Mouse (Mus musculus) brain, adult 2 months (tissue): ENCODE results near the gene Tmem50b.
"Not testable (repeated sequence)": the region's sequence is repeated elsewhere in the genome, so short reads cannot be mapped to it uniquely, and the experiment has no call there.

Experiments
- DNase-seq: peaks from one replicate; pipeline ENCODE4 v3.0.0; 2011; ENCODE audit warnings: low read depth, low spot score

Tmem50b gene

DNA sequence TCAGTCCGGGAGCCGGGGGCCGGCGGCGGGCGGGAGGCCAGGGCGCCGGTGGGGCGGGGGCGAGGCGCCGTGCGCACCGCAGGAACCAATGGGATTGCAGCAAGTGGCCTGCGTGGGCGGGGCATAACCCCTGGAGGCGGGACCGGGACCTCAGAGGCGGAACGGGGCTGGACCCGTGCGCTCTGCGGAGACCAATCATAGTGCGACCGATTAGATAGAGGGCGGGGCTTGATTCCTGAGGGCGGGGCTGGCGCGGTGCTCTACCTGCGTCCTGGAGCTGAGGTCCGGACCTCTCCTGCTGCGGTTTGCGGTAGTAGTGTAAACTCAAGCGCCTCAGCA, at the start of gene Tmem50b:
Tmem50b (minus strand) TSS at position 129 of the 339 bp plus-strand sequence.
- peak; percentile 99 for DNase-seq

DNA sequence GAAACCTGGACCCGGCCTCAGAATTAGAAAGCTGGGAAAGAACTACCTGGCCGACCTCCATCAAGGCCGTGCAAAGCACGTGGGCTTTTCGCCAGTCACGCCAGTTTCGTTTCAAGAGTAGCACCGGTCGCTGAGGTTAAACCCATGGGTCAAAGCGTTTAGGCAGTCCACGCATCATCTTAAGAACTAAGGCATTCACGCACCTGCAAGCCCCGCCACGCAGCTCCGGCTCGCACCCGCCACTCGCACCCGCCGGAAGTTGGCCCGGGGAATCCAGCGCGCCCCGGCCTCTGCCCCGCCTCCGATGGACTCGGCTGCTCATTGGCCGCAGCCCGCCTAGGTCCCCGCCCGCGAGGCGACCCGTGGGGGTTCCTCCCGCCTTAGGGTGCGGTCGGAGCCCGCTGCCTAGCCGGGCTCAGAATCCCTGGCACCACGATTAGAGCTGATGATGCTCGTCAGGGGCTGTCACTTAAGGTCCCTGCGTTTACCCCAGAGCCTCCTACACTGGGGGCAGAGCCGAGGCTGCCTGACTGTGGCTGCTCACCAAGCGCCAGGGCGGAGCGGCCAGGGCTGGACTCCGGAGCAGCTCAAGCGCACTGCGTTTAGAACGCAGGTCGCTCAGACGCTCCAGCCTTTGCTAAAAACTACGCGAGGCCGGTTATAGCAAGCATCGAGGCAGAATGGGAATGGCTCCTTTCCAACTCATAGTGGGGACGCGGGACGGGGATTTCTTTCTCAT, 49.2 kb upstream of the Tmem50b start, which contains the start of gene Gart:
Gart (minus strand) TSS at position 272 of the 739 bp plus-strand sequence.
- DNase-seq: peak; percentile 97

DNA sequence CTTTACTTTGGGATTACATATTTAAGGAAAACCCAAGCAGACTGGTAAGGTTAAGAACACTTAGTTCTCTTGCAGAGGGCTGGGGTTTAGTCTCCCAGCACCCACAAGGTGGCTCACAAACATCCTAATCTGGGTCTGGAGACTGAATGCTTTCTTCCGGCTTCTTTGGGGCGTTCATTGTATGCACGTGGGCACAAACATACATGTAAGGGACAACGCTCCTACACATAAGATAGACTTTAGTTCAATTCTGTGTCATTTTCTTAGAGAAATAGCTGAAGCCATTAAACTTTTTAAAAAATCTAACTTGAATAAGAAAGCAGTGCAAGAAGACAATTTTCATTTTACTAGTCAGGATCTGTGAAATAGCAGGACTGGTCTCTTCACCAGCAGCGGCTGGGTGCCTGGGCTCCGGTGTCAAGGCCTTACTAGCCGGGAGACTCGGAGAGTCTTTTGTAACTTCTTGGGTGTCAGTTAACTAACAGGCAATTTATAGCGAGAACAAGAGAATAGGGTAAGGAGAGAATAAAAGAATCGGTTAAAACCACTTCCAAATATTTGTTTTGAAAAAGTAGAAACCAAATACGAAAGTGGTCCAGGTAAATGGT, 48.5 kb upstream of the Tmem50b start:
- peak; percentile 26 for DNase-seq

DNA sequence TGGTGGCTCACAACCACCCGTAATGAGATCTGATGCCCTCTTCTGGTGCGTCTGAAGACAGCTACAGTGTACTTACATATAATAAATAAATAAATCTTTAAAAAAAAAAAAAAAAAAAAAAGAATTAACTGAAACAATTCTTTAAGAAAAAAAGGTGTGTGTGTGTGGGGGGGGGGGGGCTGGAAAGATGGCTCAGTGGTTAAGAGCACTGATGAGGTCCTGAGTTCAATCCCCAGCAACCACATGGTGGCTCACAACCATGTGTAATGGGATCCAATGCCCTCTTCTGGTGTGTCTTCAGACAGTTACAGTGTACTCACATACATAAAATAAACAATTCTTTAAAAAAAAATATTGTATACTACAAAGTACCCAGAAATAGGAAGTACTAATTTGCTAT, 47.8 kb upstream of the Tmem50b start:
- not testable (repeated sequence) for DNase-seq

DNA sequence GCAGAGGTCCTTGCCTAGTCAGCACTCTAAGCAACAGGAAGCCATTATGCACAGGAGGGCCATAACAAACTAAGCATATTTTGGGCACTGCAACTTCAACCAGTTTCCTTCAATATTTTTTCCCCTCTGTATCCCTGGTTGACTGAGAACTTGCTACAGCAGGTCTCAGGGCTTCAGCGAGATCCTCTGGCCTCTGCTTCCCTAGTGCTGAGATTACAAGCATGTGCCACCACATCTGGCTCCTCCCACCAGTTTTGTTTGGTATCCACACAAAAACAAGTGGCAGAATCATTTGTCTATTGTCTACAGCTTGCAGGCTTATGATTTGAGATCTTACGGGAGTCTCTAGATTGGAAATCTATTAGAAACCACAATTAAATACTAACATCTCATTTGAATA, 47.3 kb upstream of the Tmem50b start:
- DNase-seq: no peak

DNA sequence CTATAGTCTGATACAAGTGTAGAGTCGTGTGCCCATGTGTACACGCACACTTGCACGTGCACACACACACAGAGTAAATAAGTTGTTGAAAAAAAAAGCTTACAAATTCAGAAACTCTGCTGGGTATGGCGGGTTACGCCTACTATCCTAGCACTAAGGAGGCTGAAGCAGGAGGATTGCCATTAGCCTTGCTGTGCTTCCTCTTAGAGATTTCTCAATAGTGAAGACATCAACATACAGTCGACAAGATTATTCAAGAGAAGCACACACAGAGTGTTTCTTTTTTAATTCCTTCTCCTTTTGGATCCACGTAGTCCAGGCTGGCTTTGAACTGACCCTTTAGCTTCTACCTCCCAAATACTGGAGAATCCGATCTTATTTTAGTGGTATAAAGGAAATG, 42.6 kb upstream of the Tmem50b start:
- DNase-seq: no peak

DNA sequence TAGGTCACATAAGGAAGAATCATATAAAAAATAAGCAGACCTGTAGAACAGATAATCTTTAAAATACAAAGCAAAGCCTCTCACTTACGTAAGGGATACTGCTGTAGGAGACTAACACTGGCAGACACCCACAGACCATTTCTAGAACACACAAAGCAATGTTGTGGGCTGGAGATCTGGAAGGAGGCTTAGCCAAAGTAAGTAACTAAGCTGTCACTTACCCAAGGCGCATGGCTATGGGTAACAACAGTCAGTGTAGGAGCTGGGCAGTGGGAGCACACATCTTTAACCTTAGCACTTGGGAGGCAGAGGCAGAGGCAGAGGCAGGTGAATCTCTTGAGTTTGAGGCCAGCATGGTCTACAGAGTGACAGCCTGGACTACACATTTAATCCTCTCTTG, 42.0 kb upstream of the Tmem50b start:
- DNase-seq: peak; percentile 78

DNA sequence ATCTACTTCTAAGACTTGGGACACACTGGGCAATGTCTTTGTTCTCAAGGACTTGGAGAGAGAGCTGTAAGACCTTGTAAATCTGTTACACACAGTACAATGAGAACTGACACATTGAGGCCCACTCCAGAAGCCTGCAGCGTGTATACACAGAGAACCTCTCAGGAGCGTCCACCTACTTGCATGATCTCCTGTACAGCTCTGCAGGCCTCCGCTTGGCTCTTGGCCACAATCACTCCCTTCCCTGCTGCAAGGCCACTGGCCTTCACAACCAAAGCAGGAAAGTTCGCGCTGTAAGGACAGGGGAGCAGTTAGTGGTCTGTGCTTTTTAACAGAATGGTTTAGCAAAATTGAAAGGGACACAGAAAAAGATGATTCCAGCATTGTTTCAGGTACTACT, 41.6 kb upstream of the Tmem50b start:
- DNase-seq: no peak

DNA sequence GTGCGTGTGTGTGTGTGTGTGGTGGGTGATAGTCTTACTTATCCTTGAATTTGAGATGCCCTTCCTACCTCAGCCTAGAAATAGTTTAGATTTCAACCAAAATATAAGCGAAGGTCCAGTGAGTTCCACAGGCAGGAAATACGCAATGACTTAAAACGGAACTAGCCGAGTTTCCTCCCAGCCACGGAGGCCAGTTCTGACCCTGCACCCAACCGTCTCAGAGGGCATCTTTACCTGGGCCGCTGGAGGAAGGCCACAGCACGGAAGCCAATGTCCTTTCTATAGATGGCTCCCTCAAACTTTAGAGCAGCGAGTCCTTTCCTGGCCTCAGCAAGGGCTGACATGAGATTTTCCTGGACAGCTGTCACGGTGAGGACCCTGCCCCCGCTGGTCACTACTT, 36.0 kb upstream of the Tmem50b start:
- no peak for DNase-seq

DNA sequence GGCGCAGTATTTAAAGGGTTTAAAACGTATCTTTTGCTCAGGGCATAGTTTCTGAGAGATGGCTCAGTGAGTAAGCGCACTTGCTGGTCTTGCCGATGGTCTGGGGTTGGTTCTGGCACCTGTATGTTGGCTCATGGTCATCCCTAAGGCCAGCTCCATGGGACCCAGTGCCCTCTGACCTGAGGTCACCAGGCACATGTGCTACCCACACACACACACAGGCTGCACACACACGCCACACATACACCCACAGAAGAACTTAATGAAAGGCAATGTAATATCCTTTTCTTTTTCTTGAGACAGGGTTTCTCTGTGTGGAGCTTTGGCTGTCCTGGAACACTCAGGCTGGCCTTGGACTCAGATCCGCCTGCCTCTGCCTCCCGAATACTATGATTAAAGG, 35.3 kb upstream of the Tmem50b start:
- DNase-seq: no peak

DNA sequence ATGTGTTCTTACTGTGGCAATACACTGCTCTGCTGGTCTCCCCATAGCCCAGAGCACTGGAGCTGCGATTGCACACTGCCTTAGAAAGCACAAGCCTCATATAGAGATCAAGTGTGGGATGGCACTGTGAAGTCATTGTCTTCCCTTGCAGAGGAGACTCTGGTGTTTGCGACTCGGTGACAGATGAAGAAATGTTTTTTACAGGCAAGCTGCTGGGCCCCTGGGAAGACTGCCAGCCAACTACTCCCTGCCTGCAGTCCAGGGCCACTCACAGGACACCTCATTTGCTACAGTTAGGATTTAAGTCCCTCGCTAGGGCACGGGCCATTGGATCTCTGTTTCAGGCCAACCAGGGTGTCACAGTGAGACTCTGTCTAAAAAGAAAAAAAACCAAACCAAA, 34.8 kb upstream of the Tmem50b start:
- peak; percentile 58 for DNase-seq

DNA sequence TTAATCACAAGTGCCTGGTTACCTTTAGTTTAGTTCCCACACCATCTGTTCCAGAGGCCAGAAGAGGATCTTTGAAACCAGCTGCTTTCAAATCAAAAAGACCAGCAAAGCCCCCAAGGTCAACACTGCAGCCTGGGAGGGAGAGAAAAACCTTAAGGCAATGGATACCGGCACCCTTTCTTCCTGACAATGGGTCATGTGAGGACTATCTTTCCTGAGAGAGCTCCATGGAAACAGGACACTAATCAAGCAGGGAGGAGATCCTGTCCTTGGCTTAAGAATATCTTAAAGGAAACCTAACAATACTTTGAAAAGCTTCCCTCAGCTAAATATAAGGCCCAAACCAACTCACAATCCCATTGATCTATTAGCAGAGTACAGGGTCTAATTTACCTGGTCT, 33.0 kb upstream of the Tmem50b start:
- no peak for DNase-seq

DNA sequence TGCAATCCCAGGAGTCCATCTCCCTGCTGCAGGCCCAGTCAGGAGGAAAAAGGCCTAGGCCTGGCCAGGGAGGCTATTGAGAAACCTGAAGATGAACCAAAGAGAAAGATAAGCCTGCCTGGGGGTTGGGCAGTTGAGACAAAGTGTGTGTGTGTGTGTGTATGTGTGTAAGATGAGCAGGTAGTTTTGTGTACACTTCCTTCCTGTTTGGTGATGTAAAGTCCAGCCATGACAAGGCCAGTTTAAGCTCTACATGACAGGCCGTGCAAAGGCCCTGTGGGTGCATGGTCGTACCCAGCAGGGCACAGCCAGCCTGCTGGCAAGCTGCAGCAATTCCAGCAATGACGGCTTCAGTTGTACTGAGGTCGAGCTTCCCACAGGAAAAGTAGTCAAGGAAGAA, 32.1 kb upstream of the Tmem50b start:
- DNase-seq: no peak

DNA sequence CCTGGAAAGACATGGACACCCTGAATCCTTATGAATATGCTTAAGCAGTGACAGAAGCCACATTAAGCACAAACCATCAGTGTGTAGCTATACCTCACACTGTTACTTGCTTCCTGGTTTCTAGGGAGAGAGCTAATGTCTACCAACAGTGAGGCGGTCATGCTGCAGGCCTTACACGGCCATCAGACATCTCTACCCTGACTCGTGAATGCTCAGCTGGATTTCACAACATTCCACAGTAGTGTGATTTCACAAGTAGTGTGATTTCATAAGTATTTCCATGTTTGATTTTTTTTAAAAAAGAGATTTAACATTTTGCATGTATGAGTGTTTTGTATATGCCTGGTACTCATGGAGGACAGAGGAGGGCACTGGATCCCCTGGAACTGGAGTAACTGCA, 31.1 kb upstream of the Tmem50b start:
- DNase-seq: no peak

DNA sequence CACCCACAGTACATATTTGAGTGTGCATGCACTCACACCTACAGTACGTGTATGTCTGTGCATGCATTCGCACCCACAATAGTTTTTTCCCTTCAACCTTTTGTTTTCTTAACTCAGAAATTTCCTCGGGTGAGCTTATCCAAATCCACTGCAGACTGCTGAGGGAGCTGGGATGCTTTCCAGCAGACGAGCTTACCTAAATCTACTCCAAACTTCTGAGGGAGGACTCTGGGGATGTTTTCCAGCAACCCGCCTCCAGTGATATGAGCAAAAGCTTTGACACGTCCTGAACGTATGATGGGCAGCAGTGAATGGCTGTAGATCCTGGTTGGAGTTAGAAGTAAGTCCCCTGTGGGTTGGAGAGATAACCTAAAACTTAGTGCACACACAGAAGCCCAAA, 30.2 kb upstream of the Tmem50b start:
- DNase-seq: peak; percentile 60

DNA sequence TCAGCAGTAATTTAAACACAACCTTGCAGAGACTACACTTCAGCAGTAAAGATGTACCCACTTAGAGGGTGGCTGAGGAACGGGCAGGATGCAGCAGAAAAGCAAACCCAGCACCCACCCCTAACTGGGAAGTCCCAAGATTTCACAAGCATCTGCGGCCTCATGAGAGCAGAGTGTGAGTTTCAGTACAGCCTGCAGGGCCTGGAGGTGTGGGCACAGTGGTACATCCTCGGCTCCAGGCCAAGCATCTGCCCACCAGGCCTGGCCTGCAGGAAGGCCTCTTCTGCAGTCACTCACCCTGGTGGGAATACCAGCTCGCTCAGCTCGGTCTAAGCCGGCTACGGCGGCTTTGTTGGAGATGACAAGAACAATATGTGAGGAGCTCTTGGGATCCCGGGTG, 25.5 kb upstream of the Tmem50b start:
- no peak for DNase-seq

DNA sequence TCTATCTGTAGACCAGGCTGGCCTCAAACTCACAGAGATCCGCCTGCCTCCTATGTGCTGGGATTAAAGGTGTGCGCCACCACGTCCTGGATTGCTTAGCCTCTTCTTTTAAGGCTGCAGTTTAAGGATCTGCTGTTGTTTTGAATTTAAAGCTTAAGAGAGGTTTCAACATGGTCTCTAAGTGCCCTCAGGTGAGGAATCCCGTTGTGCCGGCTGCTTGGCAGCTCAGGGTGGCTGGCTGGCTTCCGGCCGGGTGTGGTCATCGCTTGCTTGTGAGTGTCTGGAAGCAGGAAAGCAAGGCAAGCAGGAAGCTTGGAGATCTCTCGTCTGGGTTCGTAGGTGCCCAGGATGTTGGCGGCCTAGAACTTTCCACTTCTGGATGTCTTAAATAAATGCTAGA, 23.4 kb upstream of the Tmem50b start:
- no peak for DNase-seq

DNA sequence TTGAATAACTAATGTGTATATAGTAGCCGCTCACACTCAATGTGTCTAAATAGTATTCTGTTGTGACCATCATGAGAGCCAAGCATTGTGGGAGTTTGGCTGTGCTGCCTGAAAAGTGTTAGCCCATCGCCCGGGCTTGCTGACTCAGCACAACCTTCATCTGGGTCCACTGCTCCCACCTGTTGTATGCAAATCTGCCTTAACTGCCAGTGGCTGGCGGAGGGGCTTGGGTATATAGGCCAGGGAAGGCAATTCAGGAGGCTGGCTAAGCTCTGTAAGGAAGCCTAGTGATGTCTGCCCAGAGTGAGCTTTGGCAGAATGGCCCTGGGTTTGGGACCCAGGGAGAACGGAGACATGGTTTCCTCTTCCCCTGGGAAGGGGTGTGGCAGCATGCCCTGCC, 22.6 kb upstream of the Tmem50b start:
- DNase-seq: no peak

DNA sequence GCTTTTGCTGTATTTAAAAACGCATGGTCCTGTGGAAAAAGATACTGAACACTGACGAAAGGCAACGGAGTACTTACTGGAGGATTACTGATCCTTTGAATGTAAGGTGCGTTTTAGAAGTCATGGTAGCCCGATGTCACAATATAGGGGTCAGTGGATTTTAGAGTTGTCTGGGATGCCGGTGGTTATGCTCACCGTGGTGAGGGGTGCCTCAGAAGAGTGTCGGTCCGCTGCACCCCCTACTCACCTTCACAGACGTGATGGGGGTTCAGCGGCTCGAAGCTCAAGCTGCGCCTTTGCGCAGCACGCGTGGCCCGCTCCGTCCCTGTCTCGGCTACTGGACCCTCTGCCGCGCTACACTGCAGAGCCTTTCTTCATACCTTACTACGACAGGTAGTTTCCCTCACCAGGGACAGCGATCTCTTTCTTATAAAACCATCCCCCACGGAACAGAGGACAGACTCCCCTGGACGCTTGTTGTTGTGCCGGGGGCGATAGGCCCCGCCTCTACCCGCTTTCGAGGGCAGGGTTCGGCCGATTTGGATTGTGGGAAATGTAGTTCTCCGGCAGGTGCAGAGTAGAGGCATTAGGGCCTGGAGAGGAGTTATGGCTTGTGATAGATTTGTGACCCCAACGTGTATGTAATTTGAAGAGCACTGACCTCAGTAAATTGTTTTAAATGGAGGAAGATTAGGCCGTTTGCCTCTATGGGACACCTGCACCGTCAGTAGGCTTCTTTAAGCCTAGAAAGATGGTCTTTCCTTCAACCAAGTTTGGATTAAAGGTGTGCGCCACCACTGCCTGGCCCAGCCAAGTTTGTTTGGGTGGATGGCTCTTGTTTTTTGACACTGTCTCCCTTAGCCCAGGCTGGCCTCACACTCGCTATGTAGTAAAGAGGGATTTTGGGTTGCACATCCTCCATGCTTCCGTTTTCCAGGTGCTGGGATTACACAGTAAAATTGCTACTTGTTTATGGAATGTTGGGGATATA, 21.2 kb upstream of the Tmem50b start, which contains the start of gene Dnajc28:
Dnajc28 (minus strand) TSS at position 516 of the 991 bp plus-strand sequence.
- DNase-seq: peak; percentile 93

DNA sequence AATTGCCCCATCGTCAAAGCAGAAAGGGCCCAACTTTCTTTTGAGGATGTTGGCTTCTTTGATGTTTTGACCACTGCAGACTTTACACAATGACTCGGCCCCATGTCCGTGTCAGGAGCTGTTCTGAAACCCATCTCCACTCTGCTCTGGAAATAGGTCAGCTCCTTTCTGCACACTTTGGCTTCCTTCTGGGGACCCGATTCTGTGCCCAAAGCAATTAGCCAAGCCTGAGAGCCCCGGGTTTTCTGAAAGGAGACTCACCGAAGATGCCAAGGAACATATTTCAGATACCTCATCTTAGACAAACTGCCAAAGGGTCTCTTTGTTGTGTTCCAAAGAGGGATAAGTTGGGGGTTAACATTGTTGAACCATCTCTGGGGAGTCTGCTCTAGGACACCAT, 17.0 kb upstream of the Tmem50b start:
- DNase-seq: no peak

DNA sequence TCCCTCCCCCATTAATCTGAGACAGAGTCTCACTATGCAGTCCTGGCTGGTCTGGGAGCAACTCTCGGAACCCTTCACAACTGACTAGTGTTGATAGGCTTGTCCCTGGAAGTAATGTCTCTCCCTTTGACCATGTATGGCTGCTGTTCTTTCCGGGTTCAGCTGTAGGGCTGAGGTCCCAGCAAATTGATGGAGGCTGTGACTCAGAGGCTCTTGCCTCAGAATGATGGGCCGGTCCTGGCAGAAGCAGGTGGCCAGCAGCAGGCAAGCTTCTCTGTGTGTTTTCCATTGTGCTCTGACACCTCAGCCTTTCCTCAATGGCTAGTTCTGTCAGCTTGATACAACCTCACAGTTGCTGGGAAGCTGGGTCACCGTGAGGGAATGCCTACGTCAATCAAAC, 14.9 kb upstream of the Tmem50b start:
- no peak for DNase-seq

DNA sequence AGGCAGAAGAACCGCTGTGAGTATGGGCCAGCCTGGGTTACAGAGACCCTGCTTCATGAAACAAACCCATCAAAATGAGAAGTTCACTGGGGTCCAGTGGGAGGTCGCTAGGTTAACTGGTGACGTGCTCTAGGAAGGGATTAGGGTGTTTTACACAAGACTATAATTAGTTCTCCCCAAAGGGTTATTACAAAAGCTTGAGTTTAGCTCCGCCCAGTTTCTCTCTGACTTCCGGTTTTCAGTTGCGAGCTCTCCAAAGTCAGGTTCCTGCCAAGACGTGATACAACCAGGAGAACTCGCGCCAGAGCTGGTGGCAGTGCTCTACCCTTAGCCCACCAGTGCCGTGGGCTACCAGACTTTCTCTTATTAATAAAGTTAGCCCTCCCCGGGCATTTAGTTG, 13.6 kb upstream of the Tmem50b start:
- no peak for DNase-seq
